Mouse (Mus musculus): ENCODE results near the gene Gm45717.

DNA sequence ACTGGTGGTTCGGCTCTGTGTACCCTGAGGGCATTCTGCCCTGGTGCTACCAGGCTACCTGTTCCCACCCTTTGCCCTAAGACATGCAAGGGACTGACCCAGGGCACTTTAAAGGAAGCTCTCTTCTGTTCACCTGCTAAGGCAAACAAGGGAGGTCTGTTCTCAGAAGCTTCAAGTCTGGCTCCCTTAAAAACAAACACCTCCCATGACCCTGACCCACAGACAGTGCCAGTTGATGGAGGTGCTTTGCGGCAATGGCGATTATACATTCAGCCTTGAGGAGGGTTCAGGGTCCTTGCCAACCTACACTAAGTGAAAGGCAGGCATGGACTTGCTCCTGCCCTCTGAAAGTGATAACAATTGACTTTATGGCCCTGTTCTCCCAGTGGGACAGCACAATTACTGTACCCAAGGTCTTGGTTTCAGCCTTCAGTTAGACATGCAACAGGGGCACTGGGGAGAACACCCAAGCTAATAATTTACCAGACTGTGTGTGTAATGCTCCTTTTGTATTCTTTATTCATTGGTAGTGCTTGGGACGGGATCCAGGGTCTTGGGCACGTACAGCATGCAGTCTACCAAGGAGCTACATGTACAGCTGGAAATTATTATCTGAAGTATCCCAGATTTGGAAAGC is 42.8 kb downstream of the Gm45717 start:
- TF ChIP-seq POLR2A (IDR thresholded peaks at IDR 0.05; ENCODE audit: insufficient read depth, low read depth, low read length) (no peak), CTCF (IDR thresholded peaks at IDR 0.05; ENCODE audit: insufficient read depth, low read depth, low read length) (no peak)

Measured in olfactory bulb, adult 2 months (tissue).